Mouse (Mus musculus) heart, adult 2 months (tissue): ENCODE measurements around the gene Ifi44.

ENCODE experiments used
- EP300 ChIP-seq: fragments of 200-500 bp; IDR thresholded peaks from 2 replicates; pipeline ENCODE4 v1.6.1; 2011; ENCODE audit warnings: low read depth, low read length, control low read depth; ENCODE audit not compliant: insufficient read depth
- POLR2A ChIP-seq: fragments of 200-500 bp; IDR thresholded peaks from 2 replicates; pipeline ENCODE4 v1.6.1; 2011; ENCODE audit warnings: mild to moderate bottlenecking, low read depth, low read length, control low read depth; ENCODE audit not compliant: insufficient read depth

GRCm38 (mm10) chr3:151771074-151771473, 21.3 kb upstream of the Ifi44 start:
- TF ChIP-seq EP300 (no peak), POLR2A (no peak)
